ENCODE assay signal across 11 mouse cellular contexts in genomic region chr2:14651268-14651667, GRCm38 (mm10). TPM values are rescaled to one million over a fixed set of nuclear protein-coding genes. Genes with fewer than 3 reads are reported as not detected.
DNase-seq lines count a peak whose midpoint lies in the region; ATAC-seq and TF ChIP-seq lines count a peak whose summit lies in the region.
"Had no signal": no experiment of that assay in that cellular context is flagged by ENCODE, and none has a peak within 500 bp of the region (broad histone marks: within the 10 kb centered on the region; RNA-seq: fewer than 3 reads in every experiment).

No protein-coding gene starts in this region.

- peak overlapping the region; percentile 65 for H3K27ac ChIP-seq in heart, embryonic 16.5 days (ENCODE audit: low read length)
- no peak overlapping the region for H3K27ac ChIP-seq in heart, adult 2 months
- H3K27ac ChIP-seq in intestine, embryonic 16.5 days (ENCODE audit: low read length) = no peak overlapping the region
- peak overlapping the region; percentile 45 for H3K27ac ChIP-seq in lung, embryonic 15.5 days
- H3K27ac ChIP-seq: hindbrain, embryonic 15.5 days; midbrain, embryonic 12.5 days had no signal

- WGBS in heart, embryonic 16.5 days = 41% methylated on average over 2 of the region's 2 CpGs
- WGBS in heart, adult 2 months = 52% methylated on average over 2 of the region's 2 CpGs
- 53% methylated on average over 2 of the region's 2 CpGs for WGBS in intestine, embryonic 16.5 days
- 34% methylated on average over 2 of the region's 2 CpGs for WGBS in lung, embryonic 15.5 days

- H3K4me2 ChIP-seq in heart, embryonic 16.5 days (ENCODE audit: low read depth, low read length) = no peak overlapping the region
- no peak overlapping the region for H3K4me2 ChIP-seq in intestine, embryonic 16.5 days (ENCODE audit: low read depth, low read length)
- no peak overlapping the region for H3K4me2 ChIP-seq in lung, embryonic 15.5 days
- H3K4me2 ChIP-seq: hindbrain, embryonic 15.5 days; midbrain, embryonic 12.5 days had no signal

- H3K9me3 ChIP-seq in heart, embryonic 16.5 days (replicated peaks; ENCODE audit: control insufficient read depth, low read length) = no peaks in the 10 kb centered on the region
- no peaks in the 10 kb centered on the region for H3K9me3 ChIP-seq in intestine, embryonic 16.5 days (ENCODE audit: control insufficient read depth, low read length)
- no peaks in the 10 kb centered on the region for H3K9me3 ChIP-seq in lung, embryonic 15.5 days
- H3K9me3 ChIP-seq: hindbrain, embryonic 15.5 days; midbrain, embryonic 12.5 days had no signal

- in situ Hi-C loops in Patski (cut with MboI; ENCODE audit: low pct_unique_long_range_greater_than_20kb) = no loop called here

- TF ChIP-seq POLR2A in heart, adult 2 months (IDR thresholded peaks at IDR 0.05; ENCODE audit: insufficient read depth, low read depth, low read length) = no peak

- peak; percentile 80 for ATAC-seq in heart, embryonic 16.5 days (replicated peaks; ENCODE audit: extremely low read depth, insufficient read depth, low FRiP score)
- peak; percentile 69 for ATAC-seq in Patski
- 0 out of 2 replicates have a peak, but pooled peaks have one; percentile 23 for ATAC-seq in intestine, embryonic 16.5 days
- peak; percentile 81; the same call in 1 of the 2 replicates for ATAC-seq in lung, embryonic 15.5 days (ENCODE audit: borderline replicate concordance, extremely low read depth, low FRiP score, low TSS enrichment)

- H3K4me3 ChIP-seq in heart, embryonic 16.5 days (ENCODE audit: low read length) = no peak overlapping the region
- no peak overlapping the region for H3K4me3 ChIP-seq in heart, adult 2 months
- no peak overlapping the region for H3K4me3 ChIP-seq in intestine, embryonic 16.5 days (ENCODE audit: low read length)
- H3K4me3 ChIP-seq in lung, embryonic 15.5 days = no peak overlapping the region
- H3K4me3 ChIP-seq: hindbrain, embryonic 15.5 days; midbrain, embryonic 12.5 days had no signal

- DNase-seq in heart, adult 2 months = no peak
- DNase-seq in Patski (ENCODE audit: low read depth, low spot score) = no peak
- no peak for DNase-seq in retina, postnatal 1 day
- DNase-seq in layer of hippocampus, postnatal 36 days = no peak
- DNase-seq in gastrocnemius, postnatal 14 days = no peak

- H3K36me3 ChIP-seq in heart, embryonic 16.5 days (ENCODE audit: control insufficient read depth, insufficient read depth) = no peaks in the 10 kb centered on the region
- no peaks in the 10 kb centered on the region for H3K36me3 ChIP-seq in heart, adult 2 months (ENCODE audit: control insufficient read depth, insufficient read depth, low read length)
- no peaks in the 10 kb centered on the region for H3K36me3 ChIP-seq in intestine, embryonic 16.5 days (ENCODE audit: control insufficient read depth, insufficient read depth, low read length)
- no peaks in the 10 kb centered on the region for H3K36me3 ChIP-seq in lung, embryonic 15.5 days
- H3K36me3 ChIP-seq: hindbrain, embryonic 15.5 days; midbrain, embryonic 12.5 days had no signal

- H3K9ac ChIP-seq in heart, embryonic 16.5 days (ENCODE audit: low read length) = no peak overlapping the region
- H3K9ac ChIP-seq in heart, adult 2 months (ENCODE audit: low read depth, low read length) = no peak overlapping the region
- no peak overlapping the region for H3K9ac ChIP-seq in intestine, embryonic 16.5 days (ENCODE audit: low read depth, low read length)
- no peak overlapping the region for H3K9ac ChIP-seq in lung, embryonic 15.5 days
- H3K9ac ChIP-seq: hindbrain, embryonic 15.5 days; midbrain, embryonic 12.5 days had no signal

- no peaks in the 10 kb centered on the region for H3K79me2 ChIP-seq in heart, adult 2 months (replicated peaks; ENCODE audit: control insufficient read depth, insufficient read depth, low read length)

- CTCF ChIA-PET in Patski (lab: Charles Lee) = interaction anchor here (0.9 to 1.4 kb wide), 2 partner anchors 10 to 17 kb away, joined by 3 to 4 read pairs; no protein-coding TSS in a partner anchor

- POLR2A ChIA-PET in Patski (lab: Charles Lee) = no interaction called here

- H3K27me3 ChIP-seq in heart, embryonic 16.5 days (ENCODE audit: control insufficient read depth, insufficient read depth, low read length) = no peaks in the 10 kb centered on the region
- no peaks in the 10 kb centered on the region for H3K27me3 ChIP-seq in heart, adult 2 months (ENCODE audit: control insufficient read depth, insufficient read depth, low read length)
- H3K27me3 ChIP-seq in Patski = no peaks in the 10 kb centered on the region
- H3K27me3 ChIP-seq in intestine, embryonic 16.5 days (replicated peaks; ENCODE audit: control insufficient read depth, insufficient read depth, low read length) = no peaks in the 10 kb centered on the region
- no peaks in the 10 kb centered on the region for H3K27me3 ChIP-seq in lung, embryonic 15.5 days
- H3K27me3 ChIP-seq: CH12.LX; hindbrain, embryonic 15.5 days; midbrain, embryonic 12.5 days had no signal

- intact Hi-C loops in heart, adult 2 months (cut with DNase I) = no loop called here
- intact Hi-C loops in gastrocnemius, postnatal 14 days (cut with DNase I; ENCODE audit: low total_unique reads) = no loop called here

- no peak for TF ChIP-seq EP300 in heart, adult 2 months (IDR thresholded peaks at IDR 0.05; ENCODE audit: insufficient read depth, low read depth, low read length)

- TF ChIP-seq CTCF in heart, adult 2 months (IDR thresholded peaks at IDR 0.05) = no peak
- no peak for TF ChIP-seq CTCF in Patski (IDR thresholded peaks at IDR 0.05)

- peaks cover 17% of the 10 kb centered on the region for H3K4me1 ChIP-seq in heart, embryonic 16.5 days (ENCODE audit: control insufficient read depth, insufficient read depth, low read length)
- H3K4me1 ChIP-seq in heart, adult 2 months (ENCODE audit: control insufficient read depth, insufficient read depth, low read length) = peaks cover 3% of the 10 kb centered on the region
- no peaks in the 10 kb centered on the region for H3K4me1 ChIP-seq in intestine, embryonic 16.5 days (ENCODE audit: control insufficient read depth, insufficient read depth, low read length)
- H3K4me1 ChIP-seq in lung, embryonic 15.5 days = peaks cover 11% of the 10 kb centered on the region
- H3K4me1 ChIP-seq: hindbrain, embryonic 15.5 days; midbrain, embryonic 12.5 days had no signal

RNA-seq across cellular contexts. Expression of gene Cacnb2, which starts 48.4 kb away (rescaled TPM):
- 10.7 and 12.9 TPM in 2 replicates for polyA plus RNA-seq in heart, embryonic 16.5 days (2015; fragmentation: Nextera tagmentation; extraction: Ambion mirVana)
- 10 to 100 TPM; 72.2 to 77.9 TPM for total RNA-seq in heart, adult 2 months (2021)
- polyA plus RNA-seq in heart, adult 2 months (2012; rRNA removed) = 32.7 and 51.4 TPM in 2 replicates
- 0.91 TPM for polyA plus RNA-seq in Patski (2021)
- polyA plus RNA-seq in intestine, embryonic 16.5 days (2015; fragmentation: Nextera tagmentation; extraction: Ambion mirVana) = 1.3 and 2.3 TPM in 2 replicates
- 8.0 and 9.3 TPM in 2 replicates for polyA plus RNA-seq in lung, embryonic 15.5 days (2015; fragmentation: Nextera tagmentation; extraction: Ambion mirVana)
- total RNA-seq in layer of hippocampus, postnatal 36 days (2021) = 10 to 100 TPM; 82.8 to 98.8 TPM
- total RNA-seq in gastrocnemius, postnatal 14 days (2021) = 1 to 10 TPM in 1 of 2 experiments, under 1 TPM in 1; 0.70 to 1.4 TPM

Comparison
In these comparisons a context has a peak if more than half of its experiments do, and no peak if none do; other contexts are left out.
1. H3K27ac ChIP-seq: peak in heart, embryonic 16.5 days (single experiment) and lung, embryonic 15.5 days (single experiment); none in heart, adult 2 months (single experiment) and intestine, embryonic 16.5 days (single experiment).
2. ATAC-seq: peak in every context shown above with its lines; median percentile 81 in lung, embryonic 15.5 days; 80 in heart, embryonic 16.5 days; 69 in Patski; 23 in intestine, embryonic 16.5 days.